Mouse (Mus musculus): ENCODE results near the gene Zcchc9. TPM values are rescaled to one million over a fixed set of nuclear protein-coding genes. Genes with fewer than 3 reads are reported as not detected.
"Not testable (repeated sequence)": the region's sequence is repeated elsewhere in the genome, so short reads cannot be mapped to it uniquely, and the experiment has no call there.

Zcchc9 gene
- total RNA-seq, 2 experiments from 2014 or later, result 14.3 to 19.2 TPM

DNA sequence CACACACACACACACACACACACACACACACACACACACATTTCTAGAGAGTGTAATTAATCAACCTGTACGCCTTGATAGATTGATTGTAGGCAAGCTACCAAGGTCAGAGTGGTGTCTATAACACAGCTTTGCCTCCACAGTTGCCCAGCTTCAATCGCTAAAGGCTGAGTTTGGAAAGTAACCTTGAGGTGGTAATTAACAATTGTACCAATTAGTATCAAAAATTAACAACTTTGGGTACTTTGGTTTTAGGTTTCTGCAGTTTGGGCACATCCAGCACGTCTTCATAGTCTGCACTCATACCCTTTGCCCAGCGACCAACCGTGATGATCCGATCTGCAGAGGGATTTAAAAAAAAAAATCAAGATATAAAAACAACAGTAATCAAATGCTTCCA lies 10.6 kb downstream of the Zcchc9 start:
- intact Hi-C loops (cut with DNase I), result loop anchor here (10.0 kb wide), 1 partner anchor 332 kb away; the partner anchor contains the start of gene Ssbp2
- no peak for DNase-seq (ENCODE audit: extremely low spot score in 1 of 2, low spot score in 2 of 2)
- Histone ChIP-seq H3K4me3 (no peak overlapping the region), H3K27ac (no peak overlapping the region)
- TF ChIP-seq CTCF (IDR thresholded peaks at IDR 0.05), result no peak

DNA sequence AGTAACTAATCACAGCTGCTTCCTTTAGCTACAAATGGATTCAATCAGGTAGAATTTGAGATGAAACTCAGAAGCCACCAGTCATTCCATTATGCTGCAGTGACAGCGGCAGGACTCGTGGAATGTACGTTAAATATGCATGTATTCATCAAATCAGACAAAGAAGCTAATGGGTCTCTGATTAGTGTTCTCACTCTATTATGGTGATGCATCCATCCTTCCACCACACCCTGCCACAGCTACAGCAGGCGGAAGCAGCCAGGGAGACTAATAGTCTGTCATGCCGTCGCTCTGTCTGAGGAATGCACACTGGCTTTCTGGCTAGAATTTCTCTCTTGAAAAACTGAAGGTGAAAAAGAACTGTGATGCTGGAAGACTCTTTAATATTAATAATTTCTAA lies 11.5 kb downstream of the Zcchc9 start:
- no peak for DNase-seq (ENCODE audit: extremely low spot score in 1 of 2, low spot score in 2 of 2)
- H3K4me3 ChIP-seq, result no peak overlapping the region
- no peak for TF ChIP-seq CTCF (IDR thresholded peaks at IDR 0.05)
- no peak overlapping the region for H3K27ac ChIP-seq
- intact Hi-C loops (cut with DNase I), result loop anchor here (10.0 kb wide), 1 partner anchor 331 kb away; the partner anchor contains the start of gene Ssbp2

DNA sequence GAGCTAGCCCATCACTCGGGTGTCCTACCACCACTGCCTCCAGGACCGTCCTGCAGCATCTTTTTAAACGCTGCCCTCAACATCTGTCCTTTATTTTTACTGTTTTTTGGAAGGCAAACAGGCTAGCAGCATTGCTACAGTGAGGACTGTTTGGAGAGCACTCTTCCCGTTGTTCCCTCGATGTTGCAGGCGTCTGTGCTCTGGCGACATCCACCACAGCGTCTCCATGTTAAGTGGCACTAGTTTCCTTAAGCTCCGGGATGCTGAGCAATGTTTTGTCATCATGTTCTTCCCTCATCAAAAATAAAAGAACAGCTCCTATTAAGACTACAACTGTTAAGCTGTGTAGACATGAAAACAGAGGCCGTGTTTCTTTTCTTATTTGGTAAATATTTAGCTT lies 11.9 kb downstream of the Zcchc9 start:
- H3K27ac ChIP-seq, result no peak overlapping the region
- H3K4me3 ChIP-seq, result no peak overlapping the region
- DNase-seq (ENCODE audit: extremely low spot score in 1 of 2, low spot score in 2 of 2), result no peak
- intact Hi-C loops (cut with DNase I), result loop anchor here (10.0 kb wide), 1 partner anchor 331 kb away; the partner anchor contains the start of gene Ssbp2
- no peak for TF ChIP-seq CTCF (IDR thresholded peaks at IDR 0.05)

DNA sequence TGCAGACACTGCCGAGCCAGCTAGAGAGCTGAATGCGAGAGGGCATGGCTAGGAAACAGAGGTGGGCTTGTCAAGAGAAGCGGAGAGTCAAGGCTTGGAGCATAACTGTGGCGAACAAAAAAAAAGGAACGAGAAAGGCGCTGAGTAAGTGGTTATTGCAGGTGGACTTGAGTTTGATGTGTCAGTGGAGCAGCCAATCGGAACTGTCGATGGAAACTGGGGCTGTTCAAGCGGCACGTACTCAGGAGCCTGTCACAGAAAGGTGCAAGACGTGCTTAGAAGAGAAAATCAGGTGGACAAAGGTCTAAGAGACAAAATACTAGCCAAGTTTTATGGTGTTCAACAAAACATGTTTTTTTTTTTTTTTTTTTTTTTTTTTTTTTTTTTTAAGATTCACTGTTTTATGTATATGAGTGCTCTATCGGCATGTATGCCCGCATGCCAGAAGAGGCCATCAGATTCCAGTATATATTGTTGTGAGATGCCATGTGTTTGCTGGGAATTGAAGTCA lies 12.5 kb downstream of the Zcchc9 start:
- Histone ChIP-seq H3K4me3 (no peak overlapping the region), H3K27ac (no peak overlapping the region)
- DNase-seq (ENCODE audit: extremely low spot score in 1 of 2, low spot score in 2 of 2), result no peak
- TF ChIP-seq CTCF (IDR thresholded peaks at IDR 0.05), result no peak
- intact Hi-C loops (cut with DNase I), result loop anchor here (10.0 kb wide), 1 partner anchor 330 kb away; the partner anchor contains the start of gene Ssbp2

DNA sequence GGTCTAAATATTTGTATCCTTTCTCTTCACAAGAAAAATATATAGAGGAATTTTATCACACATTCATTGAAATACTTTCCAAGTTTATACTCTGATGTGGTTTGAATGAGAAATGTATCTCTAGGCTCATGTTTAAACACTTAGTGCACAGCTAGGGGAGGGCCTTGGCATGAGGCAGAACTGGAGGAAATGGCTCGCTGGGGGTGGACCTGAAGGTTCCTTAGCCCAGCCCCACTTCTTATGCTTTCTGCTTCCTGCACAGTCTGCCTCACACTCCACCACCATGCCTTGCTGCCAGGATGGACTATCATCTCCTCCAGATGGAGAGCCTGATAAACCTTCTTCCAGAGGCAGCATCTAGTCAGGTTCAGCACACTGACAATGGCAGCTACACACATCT lies 15.5 kb downstream of the Zcchc9 start:
- intact Hi-C loops (cut with DNase I), result loop anchor here (10.0 kb wide), 1 partner anchor 327 kb away; the partner anchor contains the start of gene Ssbp2
- no peak overlapping the region for H3K4me3 ChIP-seq
- no peak for DNase-seq (ENCODE audit: extremely low spot score in 1 of 2, low spot score in 2 of 2)
- H3K27ac ChIP-seq, result no peak overlapping the region
- no peak for TF ChIP-seq CTCF (IDR thresholded peaks at IDR 0.05)

DNA sequence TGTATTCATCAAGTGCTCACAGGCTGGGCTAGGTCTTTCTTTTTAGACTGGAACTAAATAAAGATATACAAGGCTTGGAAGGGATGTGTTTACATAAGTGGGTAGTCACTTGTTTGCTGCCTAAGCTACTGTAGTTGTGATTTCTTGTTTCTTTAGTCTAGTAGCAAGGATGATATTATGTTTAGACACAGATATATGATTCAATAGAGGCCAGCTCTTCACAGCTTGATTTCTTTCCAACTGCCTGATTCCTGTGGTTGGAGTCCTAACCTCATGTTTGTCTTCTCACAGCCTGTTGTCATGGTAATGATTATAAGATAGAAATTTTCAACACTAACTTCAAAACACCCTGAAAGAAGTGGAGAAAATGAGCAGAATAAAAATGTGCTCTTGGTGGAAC lies 27.6 kb downstream of the Zcchc9 start:
- DNase-seq (ENCODE audit: extremely low spot score in 1 of 2, low spot score in 2 of 2), result no peak
- no peak overlapping the region for H3K4me3 ChIP-seq
- intact Hi-C loops (cut with DNase I), result no loop called here
- TF ChIP-seq CTCF (IDR thresholded peaks at IDR 0.05), result no peak
- no peak overlapping the region for H3K27ac ChIP-seq

DNA sequence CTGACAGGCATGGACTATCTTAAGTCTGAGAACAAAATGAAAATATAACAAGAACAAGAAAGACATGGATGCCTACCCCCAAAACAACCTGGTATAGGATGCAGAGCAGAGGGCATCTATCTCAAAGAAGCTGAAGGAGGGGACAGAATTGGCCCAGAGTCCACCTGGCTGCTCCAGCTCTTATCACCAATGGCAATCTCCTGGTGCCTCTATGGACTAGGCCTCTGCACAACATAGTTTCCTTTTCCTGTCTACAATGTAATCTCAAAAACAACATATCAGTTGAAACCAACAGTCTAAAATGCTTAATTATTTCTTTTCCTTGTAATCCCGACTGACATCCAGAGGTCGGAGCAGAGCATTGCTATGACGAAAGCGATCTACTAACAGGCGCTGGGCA lies 29.4 kb downstream of the Zcchc9 start:
- intact Hi-C loops (cut with DNase I), result no loop called here
- no peak overlapping the region for H3K4me3 ChIP-seq
- no peak for DNase-seq (ENCODE audit: extremely low spot score in 1 of 2, low spot score in 2 of 2)
- no peak for TF ChIP-seq CTCF (IDR thresholded peaks at IDR 0.05)
- no peak overlapping the region for H3K27ac ChIP-seq

DNA sequence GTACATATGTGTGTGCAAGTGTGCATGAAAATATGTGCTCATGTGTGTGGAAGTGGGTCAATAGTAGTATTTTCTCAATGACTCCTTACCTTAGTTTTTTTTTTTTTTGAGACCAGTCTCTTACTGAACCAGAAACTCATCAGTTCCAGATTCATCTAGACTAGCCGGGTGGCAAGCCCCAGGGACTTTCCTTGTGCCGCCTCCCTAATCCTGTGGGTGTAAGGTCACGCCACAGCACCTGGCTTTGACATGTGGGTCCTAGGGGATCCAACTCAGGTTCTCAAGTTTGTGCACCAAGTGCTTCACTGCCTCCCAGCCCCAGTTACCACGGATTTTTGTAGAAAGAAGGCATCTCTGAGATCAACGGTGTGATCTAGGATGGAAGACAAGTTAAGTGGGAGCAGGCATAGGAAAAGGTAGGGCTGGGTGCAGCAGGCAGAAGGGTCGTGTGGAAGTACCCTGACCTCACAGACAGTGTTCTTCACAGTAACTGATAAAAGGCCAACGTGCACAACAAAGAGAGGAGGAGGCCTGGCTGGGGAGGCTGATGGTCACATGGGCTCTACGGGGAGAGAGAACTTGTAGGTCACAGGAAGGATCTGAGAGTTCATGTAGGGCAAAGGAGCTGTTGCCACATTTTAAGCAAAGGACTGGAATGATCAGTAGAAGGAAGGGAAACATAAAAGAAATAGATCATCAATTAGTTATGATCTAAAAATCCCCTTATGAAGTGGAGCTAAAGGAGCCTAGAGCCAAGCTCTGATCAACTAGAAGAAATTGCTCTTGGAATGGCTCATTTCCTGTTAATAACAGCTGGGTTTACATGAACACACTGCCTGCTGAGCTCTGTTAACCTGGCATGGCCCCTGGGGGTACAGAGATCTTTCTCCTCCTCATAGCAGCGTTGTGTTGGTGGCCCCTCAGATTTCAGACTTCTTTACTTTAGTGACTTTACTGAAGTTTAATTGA lies 38.5 kb downstream of the Zcchc9 start:
- no peak for DNase-seq (ENCODE audit: extremely low spot score in 1 of 2, low spot score in 2 of 2)
- Histone ChIP-seq H3K4me3 (no peak overlapping the region), H3K27ac (no peak overlapping the region)
- TF ChIP-seq CTCF (IDR thresholded peaks at IDR 0.05), result no peak
- intact Hi-C loops (cut with DNase I), result no loop called here

DNA sequence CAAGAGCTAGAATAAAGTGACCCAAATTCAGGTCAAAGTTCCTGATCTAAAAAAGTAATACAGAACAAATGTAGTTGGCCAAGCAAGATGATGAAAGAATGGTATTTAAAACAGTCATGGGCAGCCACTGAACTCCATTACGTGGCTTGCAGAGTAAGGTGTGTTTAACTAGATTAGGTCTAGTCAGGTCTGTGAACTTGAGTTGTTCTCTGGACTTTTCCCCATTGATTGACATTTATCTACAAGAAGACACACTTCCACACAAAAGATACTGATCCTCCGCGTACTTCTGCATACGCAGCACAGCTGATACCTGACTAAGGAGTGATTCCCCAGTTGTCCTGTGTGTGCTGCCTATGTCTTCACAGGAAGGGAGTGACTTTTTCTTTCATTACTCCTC lies 41.9 kb downstream of the Zcchc9 start:
- H3K27ac ChIP-seq, result no peak overlapping the region
- H3K4me3 ChIP-seq, result no peak overlapping the region
- intact Hi-C loops (cut with DNase I), result no loop called here
- DNase-seq (ENCODE audit: extremely low spot score in 1 of 2, low spot score in 2 of 2), result no peak
- no peak for TF ChIP-seq CTCF (IDR thresholded peaks at IDR 0.05)

DNA sequence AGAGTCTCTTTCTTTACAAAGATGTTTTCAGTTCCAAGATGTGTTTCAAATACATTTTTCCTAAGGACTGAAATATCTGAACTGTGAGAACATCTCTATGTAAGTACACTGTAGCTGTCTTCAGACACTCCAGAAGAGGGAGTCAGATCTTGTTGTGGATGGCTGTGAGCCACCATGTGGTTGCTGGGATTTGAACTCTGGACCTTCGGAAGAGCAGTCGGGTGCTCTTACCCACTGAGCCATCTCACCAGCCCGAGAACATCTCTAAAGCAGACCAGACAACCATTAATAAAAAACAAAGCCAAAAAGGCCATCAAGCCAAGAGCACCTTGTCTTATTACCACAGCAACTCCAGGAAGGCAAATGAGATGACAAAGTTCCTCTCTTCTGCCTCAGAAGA lies 43.9 kb downstream of the Zcchc9 start:
- intact Hi-C loops (cut with DNase I); H3K4me3 ChIP-seq; H3K27ac ChIP-seq; DNase-seq (ENCODE audit: extremely low spot score in 1 of 2, low spot score in 2 of 2): not testable (repeated sequence)

DNA sequence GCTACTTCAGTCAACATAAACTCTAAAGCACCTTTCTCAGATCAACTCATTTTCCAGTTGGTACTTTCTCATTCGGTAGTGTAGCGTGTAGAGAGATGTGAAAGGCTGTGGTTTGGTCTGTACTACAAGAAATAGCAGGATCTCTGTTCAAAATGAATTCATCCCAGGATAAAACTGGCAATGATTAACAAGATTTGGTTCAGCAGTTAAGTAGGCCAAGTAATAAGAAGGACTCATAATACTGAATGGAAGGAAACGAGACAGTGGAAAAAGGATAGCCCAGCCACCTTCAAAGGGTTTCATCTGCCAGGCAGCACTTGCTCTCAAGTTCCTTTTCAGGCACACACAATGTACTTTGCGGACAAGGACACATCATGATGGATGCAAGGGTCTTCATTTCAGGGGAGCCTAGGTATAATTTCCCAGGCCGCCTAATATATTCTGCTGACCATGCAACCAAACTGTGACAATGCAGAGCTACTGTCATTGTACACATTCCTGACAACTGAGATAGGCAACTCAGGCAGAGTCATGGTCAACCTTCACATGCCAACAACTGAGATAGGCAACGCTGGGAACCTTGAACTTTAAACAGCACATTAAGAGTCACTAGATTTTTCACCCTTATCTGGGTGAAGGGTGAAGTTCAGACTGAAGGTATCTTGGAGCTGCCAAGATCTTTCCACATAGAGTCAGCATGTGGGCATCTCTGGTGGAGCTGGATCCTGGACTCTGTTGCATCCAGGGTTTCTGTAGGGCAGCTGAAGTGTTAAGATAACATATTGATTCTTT lies 45.7 kb downstream of the Zcchc9 start:
- Histone ChIP-seq H3K27ac (no peak overlapping the region), H3K4me3 (no peak overlapping the region)
- intact Hi-C loops (cut with DNase I), result no loop called here
- no peak for TF ChIP-seq CTCF (IDR thresholded peaks at IDR 0.05)
- no peak for DNase-seq (ENCODE audit: extremely low spot score in 1 of 2, low spot score in 2 of 2)

Data from left cerebral cortex, adult 2 months (tissue).